Mouse (Mus musculus) bone marrow, adult 2 months (tissue): ENCODE data around the gene Tuba4a.

Source experiments
- CTCF ChIP-seq: fragments of 200-500 bp; IDR thresholded peaks from 2 replicates; pipeline ENCODE4 v1.5.1; 2011; ENCODE audit warnings: low read length, control low read depth; ENCODE audit not compliant: control insufficient read depth, insufficient read depth
- POLR2A ChIP-seq: fragments of 200-500 bp; IDR thresholded peaks from 2 replicates; pipeline ENCODE4 v1.6.1; 2011; ENCODE audit warnings: low read depth, mild to moderate bottlenecking, control low read depth, low read length, borderline replicate concordance; ENCODE audit not compliant: control insufficient read depth

DNA sequence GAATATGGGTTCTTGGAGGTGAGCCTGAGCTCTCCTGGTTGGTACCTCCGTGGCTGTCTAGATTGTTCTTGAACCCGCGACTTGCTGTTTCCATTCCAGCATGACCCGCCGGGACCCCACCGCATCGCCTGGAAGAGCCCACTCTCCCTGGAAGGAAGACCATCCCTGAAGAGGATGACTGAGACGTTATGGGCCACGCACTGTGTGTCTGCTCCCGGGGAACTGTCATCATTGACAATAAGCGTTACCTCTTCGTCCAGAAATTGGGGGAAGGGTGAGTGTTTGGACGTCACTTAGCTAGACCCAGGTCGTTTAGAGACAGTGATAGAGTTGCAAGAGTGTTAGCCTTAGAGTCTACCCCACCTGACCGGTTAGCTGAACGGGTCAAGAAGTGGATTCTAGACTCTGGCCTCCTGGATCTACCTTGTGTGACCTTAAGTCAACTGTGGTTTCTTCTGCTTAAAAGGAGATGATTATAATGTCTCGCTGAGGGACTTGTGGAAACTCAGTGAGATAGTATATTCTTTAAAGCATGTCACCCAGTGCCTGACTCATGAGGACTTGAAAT, 8.4 kb downstream of the Tuba4a start:
- TF ChIP-seq CTCF (no peak), POLR2A (no peak)
